Mouse (Mus musculus) erythroblast, embryonic 14.5 days (primary cell): ENCODE results near the gene Gm44511.

Experiments used
- GATA1 ChIP-seq: IDR thresholded peaks from 2 replicates; pipeline ENCODE4 v1.6.1; 2012; ENCODE audit warnings: low read length, inconsistent platforms, mixed read lengths
- TAL1 ChIP-seq: IDR thresholded peaks from 3 replicates; pipeline ENCODE4 v1.6.1; 2012; ENCODE audit warnings: low read length, inconsistent platforms, mixed read lengths

GRCm38 (mm10) chr6:128871910-128872610 is 45.9 kb upstream of the Gm44511 start:
- TF ChIP-seq TAL1, result no peak
- no peak for TF ChIP-seq GATA1
